Mouse (Mus musculus): Measurements from ENCODE around the gene Kcnh6. TPM values are rescaled to one million over a fixed set of nuclear protein-coding genes. Genes with fewer than 3 reads are reported as not detected.

Kcnh6 gene
- polyA plus RNA-seq, 1 experiment from 2014 or later = 0.46 TPM

DNA sequence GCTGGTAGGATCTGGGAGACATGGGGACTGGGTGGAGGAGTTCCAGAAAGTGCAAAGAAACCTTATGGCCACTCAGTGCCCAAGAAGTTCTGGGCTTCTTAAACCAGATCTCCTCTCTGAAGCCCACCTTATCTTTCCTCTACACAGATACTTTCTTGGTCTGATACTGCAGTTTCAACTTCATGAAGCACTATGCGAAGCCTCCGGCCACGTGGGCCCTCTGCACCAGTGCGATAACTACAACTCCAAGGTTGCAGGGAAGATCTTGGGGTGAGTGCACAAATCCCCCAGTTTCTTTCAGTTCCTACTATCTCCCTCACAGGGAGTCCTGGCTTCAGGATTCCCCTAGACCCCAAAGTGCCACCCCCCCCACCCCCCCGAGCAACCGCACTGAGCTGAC, 7.9 kb upstream of the Kcnh6 start:
- Histone ChIP-seq H3K4me3 (ENCODE audit: low read depth, low read length) (no peak overlapping the region), H3K9ac (ENCODE audit: low read depth, low read length) (no peak overlapping the region), H3K36me3 (ENCODE audit: control insufficient read depth, insufficient read depth, low read length) (no peaks in the 10 kb centered on the region), H3K4me1 (replicated peaks; ENCODE audit: control insufficient read depth, insufficient read depth, low read length) (no peaks in the 10 kb centered on the region), H3K27me3 (ENCODE audit: control insufficient read depth, insufficient read depth, low read length) (no peaks in the 10 kb centered on the region), H3K9me3 (ENCODE audit: control insufficient read depth, low read length) (no peaks in the 10 kb centered on the region), H3K4me2 (replicated peaks; ENCODE audit: low read depth, low read length) (no peak overlapping the region), H3K27ac (ENCODE audit: low read depth, low read length) (no peak overlapping the region)
- 94% methylated on average over 6 of the region's 6 CpGs for WGBS
- ATAC-seq (ENCODE audit: low FRiP score) (no peak), DNase-seq (ENCODE audit: low spot score) (no peak)

DNA sequence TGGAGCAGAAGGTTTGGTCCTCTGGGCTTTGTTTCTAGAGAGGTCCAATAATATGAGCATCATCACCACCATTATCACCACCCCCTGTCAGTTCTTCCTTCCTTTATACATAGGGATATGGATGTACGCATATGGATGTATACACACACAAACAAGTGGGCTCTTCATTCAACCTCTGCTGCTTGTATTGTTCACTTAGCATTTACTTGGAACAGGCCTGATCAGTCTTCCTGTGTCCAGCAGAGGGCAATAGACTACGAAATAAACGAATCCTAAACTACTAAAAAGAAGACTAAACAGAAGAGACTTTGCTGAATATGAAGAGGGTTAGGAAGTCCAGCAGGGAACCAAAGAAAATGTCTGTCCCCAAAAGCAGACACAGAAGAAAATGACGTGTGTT, 6.2 kb upstream of the Kcnh6 start:
- Histone ChIP-seq H3K36me3 (ENCODE audit: control insufficient read depth, insufficient read depth, low read length) (no peaks in the 10 kb centered on the region), H3K4me3 (ENCODE audit: low read depth, low read length) (no peak overlapping the region), H3K4me1 (replicated peaks; ENCODE audit: control insufficient read depth, insufficient read depth, low read length) (no peaks in the 10 kb centered on the region), H3K27me3 (ENCODE audit: control insufficient read depth, insufficient read depth, low read length) (no peaks in the 10 kb centered on the region), H3K9me3 (ENCODE audit: control insufficient read depth, low read length) (no peaks in the 10 kb centered on the region), H3K4me2 (replicated peaks; ENCODE audit: low read depth, low read length) (no peak overlapping the region), H3K27ac (ENCODE audit: low read depth, low read length) (no peak overlapping the region), H3K9ac (ENCODE audit: low read depth, low read length) (no peak overlapping the region)
- DNase-seq (ENCODE audit: low spot score) (peak; percentile 26), ATAC-seq (ENCODE audit: low FRiP score) (no peak)
- WGBS = 50% methylated on average over 4 of the region's 4 CpGs

DNA sequence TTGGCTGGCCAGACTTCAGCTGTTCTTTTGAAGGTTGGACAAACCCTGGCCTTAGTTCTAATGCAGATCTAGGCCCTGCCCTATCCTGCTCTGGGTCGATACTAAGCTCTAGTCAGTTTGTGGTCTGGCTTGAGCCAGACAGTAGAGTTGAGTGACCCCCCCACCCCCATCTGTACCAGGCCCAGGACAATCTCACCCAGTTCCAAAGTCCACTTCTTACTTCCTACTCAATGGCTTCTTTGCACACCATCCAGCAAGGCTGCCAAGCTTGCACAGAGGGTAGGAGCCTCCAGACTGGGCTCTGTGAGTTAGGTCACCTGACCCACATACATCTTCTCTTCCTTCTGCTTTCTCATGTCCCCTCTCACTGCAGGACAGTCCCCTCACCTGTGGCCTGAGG, 3.3 kb upstream of the Kcnh6 start:
- no peaks in the 10 kb centered on the region for H3K9me3 ChIP-seq (ENCODE audit: control insufficient read depth, low read length)

DNA sequence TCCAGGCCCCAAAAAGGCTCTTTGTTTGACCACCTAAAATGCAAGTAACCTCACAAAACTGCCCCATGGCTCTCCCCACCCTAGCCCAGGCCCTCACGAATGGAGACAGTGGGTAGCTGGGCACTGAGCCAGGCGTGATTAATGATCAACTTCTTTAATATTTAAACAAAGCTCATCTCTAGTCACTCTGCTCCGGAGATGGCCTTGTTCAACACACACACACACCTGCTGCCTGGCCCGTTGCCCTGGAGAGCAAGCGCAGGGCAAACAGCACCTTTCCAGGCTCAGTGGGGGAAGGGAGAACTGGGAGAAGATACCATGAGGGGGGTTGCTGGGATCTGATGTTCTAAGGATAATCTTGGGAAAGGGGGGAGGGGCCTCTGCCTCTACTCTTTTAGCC, 2.0 kb upstream of the Kcnh6 start:
- no peaks in the 10 kb centered on the region for H3K36me3 ChIP-seq (ENCODE audit: control insufficient read depth, insufficient read depth, low read length)
- no peak overlapping the region for H3K4me3 ChIP-seq (ENCODE audit: low read depth, low read length)
- 45% methylated on average over 5 of the region's 5 CpGs for WGBS
- H3K9me3 ChIP-seq (ENCODE audit: control insufficient read depth, low read length) = no peaks in the 10 kb centered on the region
- ATAC-seq (ENCODE audit: low FRiP score) (no peak), DNase-seq (ENCODE audit: low spot score) (no peak)
- no peaks in the 10 kb centered on the region for H3K27me3 ChIP-seq (ENCODE audit: control insufficient read depth, insufficient read depth, low read length)
- H3K4me1 ChIP-seq (replicated peaks; ENCODE audit: control insufficient read depth, insufficient read depth, low read length) = no peaks in the 10 kb centered on the region; the same call in 1 of the 2 replicates
- no peak overlapping the region for H3K9ac ChIP-seq (ENCODE audit: low read depth, low read length)
- H3K27ac ChIP-seq (ENCODE audit: low read depth, low read length) = no peak overlapping the region
- no peak overlapping the region for H3K4me2 ChIP-seq (replicated peaks; ENCODE audit: low read depth, low read length)

More for the DNA sequence above, 3.3 kb upstream of the Kcnh6 start:
- H3K9ac ChIP-seq (ENCODE audit: low read depth, low read length) = no peak overlapping the region
- H3K36me3 ChIP-seq (ENCODE audit: control insufficient read depth, insufficient read depth, low read length) = no peaks in the 10 kb centered on the region
- H3K27ac ChIP-seq (ENCODE audit: low read depth, low read length) = no peak overlapping the region
- ATAC-seq (ENCODE audit: low FRiP score) (no peak), DNase-seq (ENCODE audit: low spot score) (no peak)
- no peaks in the 10 kb centered on the region; the same call in 1 of the 2 replicates for H3K4me1 ChIP-seq (replicated peaks; ENCODE audit: control insufficient read depth, insufficient read depth, low read length)
- 62% methylated on average over 1 of the region's 1 CpGs for WGBS
- H3K4me2 ChIP-seq (replicated peaks; ENCODE audit: low read depth, low read length) = no peak overlapping the region
- H3K4me3 ChIP-seq (ENCODE audit: low read depth, low read length) = no peak overlapping the region
- H3K27me3 ChIP-seq (ENCODE audit: control insufficient read depth, insufficient read depth, low read length) = no peaks in the 10 kb centered on the region

DNA sequence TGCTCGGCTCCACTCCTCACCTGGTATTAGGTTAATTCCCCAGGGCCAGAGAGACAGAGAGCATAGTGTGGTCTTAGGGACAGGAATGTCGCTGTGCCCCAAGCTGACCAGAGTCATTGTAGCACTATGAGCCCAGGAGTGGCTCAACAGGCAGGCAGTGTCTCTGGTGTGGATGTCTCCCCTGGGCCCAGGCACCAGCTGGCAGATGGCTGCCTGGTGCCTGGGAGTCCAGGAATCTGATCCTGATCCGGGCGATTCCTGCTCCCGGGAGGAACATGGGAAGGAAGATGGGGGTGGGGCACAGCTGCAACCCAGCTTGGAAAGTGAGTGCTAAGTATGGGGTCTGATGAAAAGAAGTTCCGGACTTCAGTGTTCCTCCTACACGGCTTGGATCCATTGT, 4.8 kb downstream of the Kcnh6 start:
- 56% methylated on average over 7 of the region's 7 CpGs for WGBS
- Histone ChIP-seq H3K36me3 (ENCODE audit: control insufficient read depth, insufficient read depth, low read length) (no peaks in the 10 kb centered on the region), H3K4me2 (replicated peaks; ENCODE audit: low read depth, low read length) (no peak overlapping the region)

DNA sequence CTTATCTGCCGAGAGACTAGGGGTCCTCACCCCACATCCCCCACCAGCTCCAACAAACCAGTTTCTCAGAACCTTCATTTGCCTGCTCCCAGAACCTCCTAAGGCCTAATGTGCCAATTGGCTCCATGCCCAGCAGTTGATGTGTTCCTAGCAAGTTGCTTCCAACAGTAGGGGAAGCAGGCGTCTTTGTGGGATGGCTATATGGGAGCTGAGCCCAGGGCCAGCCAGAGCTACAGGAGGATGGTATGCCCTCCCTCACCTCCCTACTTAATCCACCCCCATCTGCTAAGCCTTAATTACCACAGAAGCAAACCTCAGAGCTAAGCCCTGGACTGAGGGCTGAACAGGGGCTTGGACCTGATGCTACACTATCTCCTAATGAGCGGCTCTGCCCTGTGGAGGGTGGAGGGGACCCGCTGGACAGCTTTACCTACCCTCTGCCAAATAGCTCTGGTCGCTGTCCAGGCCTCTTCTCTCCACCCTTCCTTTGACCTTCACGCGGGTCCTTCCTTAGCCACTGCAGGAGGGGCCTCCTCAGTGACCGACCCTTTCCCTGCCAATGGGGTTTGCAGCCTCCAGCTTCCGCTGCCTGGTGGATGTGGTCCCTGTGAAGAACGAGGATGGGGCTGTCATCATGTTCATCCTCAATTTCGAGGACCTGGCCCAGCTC, 5.8 kb downstream of the Kcnh6 start:
- ATAC-seq (ENCODE audit: low FRiP score) (no peak), DNase-seq (ENCODE audit: low spot score) (no peak)
- H3K27me3 ChIP-seq (ENCODE audit: control insufficient read depth, insufficient read depth, low read length) = no peaks in the 10 kb centered on the region
- H3K27ac ChIP-seq (ENCODE audit: low read depth, low read length) = no peak overlapping the region
- no peaks in the 10 kb centered on the region for H3K9me3 ChIP-seq (ENCODE audit: control insufficient read depth, low read length)
- no peak overlapping the region for H3K4me3 ChIP-seq (ENCODE audit: low read depth, low read length)
- H3K36me3 ChIP-seq (ENCODE audit: control insufficient read depth, insufficient read depth, low read length) = no peaks in the 10 kb centered on the region
- H3K9ac ChIP-seq (ENCODE audit: low read depth, low read length) = no peak overlapping the region
- H3K4me1 ChIP-seq (replicated peaks; ENCODE audit: control insufficient read depth, insufficient read depth, low read length) = no peaks in the 10 kb centered on the region
- no peak overlapping the region for H3K4me2 ChIP-seq (replicated peaks; ENCODE audit: low read depth, low read length)
- WGBS = 75% methylated on average over 11 of the region's 11 CpGs

More for the DNA sequence above, 4.8 kb downstream of the Kcnh6 start:
- ATAC-seq (ENCODE audit: low FRiP score) = no peak
- H3K9ac ChIP-seq (ENCODE audit: low read depth, low read length) = no peak overlapping the region
- H3K9me3 ChIP-seq (ENCODE audit: control insufficient read depth, low read length) = no peaks in the 10 kb centered on the region
- no peak for DNase-seq (ENCODE audit: low spot score)
- H3K4me1 ChIP-seq (replicated peaks; ENCODE audit: control insufficient read depth, insufficient read depth, low read length) = no peaks in the 10 kb centered on the region; the same call in 1 of the 2 replicates
- no peak overlapping the region for H3K27ac ChIP-seq (ENCODE audit: low read depth, low read length)
- no peak overlapping the region for H3K4me3 ChIP-seq (ENCODE audit: low read depth, low read length)
- no peaks in the 10 kb centered on the region for H3K27me3 ChIP-seq (ENCODE audit: control insufficient read depth, insufficient read depth, low read length)

DNA sequence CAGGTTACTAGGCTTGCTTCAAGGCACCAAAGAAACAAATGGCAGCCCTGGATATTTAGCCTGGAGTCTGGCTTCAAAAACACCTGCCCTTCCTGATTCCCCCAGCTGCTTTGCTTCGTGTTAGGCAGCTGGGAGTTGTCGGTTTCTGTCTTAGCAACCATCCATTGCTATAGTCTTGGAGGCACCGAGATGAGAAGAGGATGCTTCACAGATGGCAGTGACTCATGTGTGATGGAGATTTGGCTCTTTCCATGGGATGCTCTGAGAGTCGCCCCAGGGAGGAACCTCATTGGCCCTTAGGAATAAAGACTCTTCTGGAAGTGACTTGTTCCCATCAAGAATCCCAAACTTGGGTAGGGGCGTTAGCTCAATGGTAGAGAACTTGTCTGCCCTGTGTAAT, 8.5 kb downstream of the Kcnh6 start:
- Histone ChIP-seq H3K4me3 (ENCODE audit: low read depth, low read length) (no peak overlapping the region), H3K4me1 (replicated peaks; ENCODE audit: control insufficient read depth, insufficient read depth, low read length) (0 out of 2 replicates have a peak, but pooled peaks cover 2% of the 10 kb centered on the region), H3K36me3 (ENCODE audit: control insufficient read depth, insufficient read depth, low read length) (no peaks in the 10 kb centered on the region), H3K9ac (ENCODE audit: low read depth, low read length) (no peak overlapping the region), H3K27ac (ENCODE audit: low read depth, low read length) (no peak overlapping the region), H3K4me2 (replicated peaks; ENCODE audit: low read depth, low read length) (no peak overlapping the region), H3K9me3 (ENCODE audit: control insufficient read depth, low read length) (no peaks in the 10 kb centered on the region), H3K27me3 (ENCODE audit: control insufficient read depth, insufficient read depth, low read length) (peaks cover 5% of the 10 kb centered on the region; the same call in 1 of the 2 replicates)
- DNase-seq (ENCODE audit: low spot score) (no peak), ATAC-seq (ENCODE audit: low FRiP score) (no peak)
- 83% methylated on average over 5 of the region's 5 CpGs for WGBS

DNA sequence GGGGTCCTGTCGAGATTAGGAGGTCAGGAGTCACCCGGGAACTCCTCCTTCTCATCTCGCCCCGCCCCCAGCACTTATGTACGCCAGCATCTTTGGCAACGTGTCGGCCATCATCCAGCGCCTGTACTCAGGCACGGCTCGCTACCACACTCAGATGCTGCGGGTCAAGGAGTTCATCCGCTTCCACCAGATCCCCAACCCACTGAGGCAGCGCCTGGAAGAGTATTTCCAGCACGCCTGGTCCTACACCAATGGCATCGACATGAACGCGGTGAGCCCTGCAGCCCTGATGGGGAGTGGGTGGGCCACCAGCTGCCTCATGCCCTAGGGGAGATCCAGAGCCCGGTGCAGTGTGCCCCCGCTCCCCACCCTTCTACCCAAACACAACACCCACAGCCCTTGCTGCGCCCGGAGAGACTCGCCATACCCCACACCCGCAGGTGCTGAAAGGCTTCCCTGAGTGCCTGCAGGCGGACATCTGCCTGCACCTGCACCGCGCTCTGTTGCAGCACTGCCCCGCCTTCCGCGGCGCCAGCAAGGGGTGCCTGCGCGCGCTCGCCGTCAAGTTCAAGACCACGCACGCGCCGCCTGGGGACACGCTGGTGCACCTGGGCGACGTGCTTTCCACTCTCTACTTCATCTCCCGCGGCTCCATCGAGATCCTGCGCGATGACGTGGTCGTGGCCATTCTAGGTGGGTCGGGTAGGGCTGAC, 12.3 kb downstream of the Kcnh6 start:
- H3K9me3 ChIP-seq (ENCODE audit: control insufficient read depth, low read length) = no peaks in the 10 kb centered on the region
- H3K27me3 ChIP-seq (ENCODE audit: control insufficient read depth, insufficient read depth, low read length) = peaks cover 5% of the 10 kb centered on the region; the same call in 1 of the 2 replicates
- H3K9ac ChIP-seq (ENCODE audit: low read depth, low read length) = peak overlapping the region; percentile 49; the same call in 1 of the 2 replicates
- peak overlapping the region; percentile 37 for H3K4me3 ChIP-seq (ENCODE audit: low read depth, low read length)
- ATAC-seq (ENCODE audit: low FRiP score) = peak; percentile 64; the same call in 1 of the 2 replicates
- H3K27ac ChIP-seq (ENCODE audit: low read depth, low read length) = no peak overlapping the region
- 2% methylated on average over 50 of the region's 50 CpGs for WGBS
- 0 out of 2 replicates have a peak, but pooled peaks cover 2% of the 10 kb centered on the region for H3K4me1 ChIP-seq (replicated peaks; ENCODE audit: control insufficient read depth, insufficient read depth, low read length)
- peak; percentile 60 for DNase-seq (ENCODE audit: low spot score)
- H3K4me2 ChIP-seq (replicated peaks; ENCODE audit: low read depth, low read length) = peak overlapping the region; percentile 86
- H3K36me3 ChIP-seq (ENCODE audit: control insufficient read depth, insufficient read depth, low read length) = no peaks in the 10 kb centered on the region

DNA sequence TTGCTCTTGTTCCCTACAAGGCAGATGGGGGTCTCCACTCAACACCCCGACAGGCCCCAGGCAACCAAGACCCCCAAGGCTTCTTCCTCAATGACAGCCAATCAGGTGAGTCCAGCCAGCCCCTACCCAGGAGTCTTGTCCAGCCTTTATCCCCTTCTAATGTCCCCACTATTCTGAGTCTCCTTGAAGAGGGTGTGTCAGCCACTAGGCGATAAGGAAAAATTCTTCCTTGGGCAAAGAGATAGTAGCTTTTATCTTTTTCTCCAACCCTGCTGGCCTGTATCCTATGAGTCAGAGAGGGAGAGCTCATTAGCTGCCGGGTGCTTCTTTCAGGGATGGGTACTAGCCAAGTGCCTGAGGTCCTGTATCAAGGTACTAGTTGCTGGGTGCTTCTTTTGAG, 17.9 kb downstream of the Kcnh6 start:
- H3K4me3 ChIP-seq (ENCODE audit: low read depth, low read length) = no peak overlapping the region
- ATAC-seq (ENCODE audit: low FRiP score) = no peak
- no peak overlapping the region for H3K27ac ChIP-seq (ENCODE audit: low read depth, low read length)
- H3K27me3 ChIP-seq (ENCODE audit: control insufficient read depth, insufficient read depth, low read length) = no peaks in the 10 kb centered on the region; the same call in 1 of the 2 replicates
- no peak for DNase-seq (ENCODE audit: low spot score)
- no peak overlapping the region for H3K4me2 ChIP-seq (replicated peaks; ENCODE audit: low read depth, low read length)
- no peaks in the 10 kb centered on the region for H3K36me3 ChIP-seq (ENCODE audit: control insufficient read depth, insufficient read depth, low read length)
- H3K9ac ChIP-seq (ENCODE audit: low read depth, low read length) = no peak overlapping the region
- WGBS = 79% methylated on average over 3 of the region's 3 CpGs
- H3K9me3 ChIP-seq (ENCODE audit: control insufficient read depth, low read length) = no peaks in the 10 kb centered on the region
- H3K4me1 ChIP-seq (replicated peaks; ENCODE audit: control insufficient read depth, insufficient read depth, low read length) = no peaks in the 10 kb centered on the region
